Mouse (Mus musculus) gastrocnemius, adult 8-10 months (tissue): ENCODE results near the gene Usp47. TPM values are rescaled to one million over a fixed set of nuclear protein-coding genes. Genes with fewer than 3 reads are reported as not detected.

Experiments
- DNase-seq, 2 experiments: peaks; one replicate each; pipeline ENCODE4 v3.0.0; 2022; ENCODE audit warnings: low spot score in 2 of 2
- total RNA-seq, 4 experiments: library from RNA; stranded (reverse); gene quantifications; 2 replicates each; pipeline ENCODE4 v1.2.4; 2022

The Usp47 gene
- total RNA-seq: 100 to 1,000 TPM; 231 to 268 (median 245) TPM

DNA sequence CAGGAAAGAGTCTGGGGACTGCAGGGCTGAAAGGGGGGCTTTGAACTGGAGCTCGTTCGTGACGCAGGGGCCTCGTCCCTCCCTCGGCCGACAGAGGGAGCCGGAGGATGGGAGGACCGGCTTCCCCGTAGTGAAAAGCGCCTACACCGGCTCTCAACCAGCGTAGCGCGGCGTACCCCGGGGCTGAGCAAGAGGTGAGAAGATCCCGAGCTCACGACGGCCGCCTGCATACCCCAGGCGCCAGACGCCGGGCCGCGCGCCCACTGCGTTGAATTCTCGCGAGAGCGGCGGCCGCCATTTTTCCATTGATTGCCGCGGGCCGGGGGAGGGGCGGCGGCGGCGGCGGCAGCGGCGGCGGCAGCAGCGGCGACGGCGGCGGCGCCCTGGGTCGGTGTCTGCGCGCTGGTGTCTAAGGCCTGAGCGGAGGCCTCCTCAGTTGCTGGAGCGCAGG is at the start of gene Usp47:
Gene Usp47, plus strand, starts transcription at position 355 of the 451 bp plus-strand sequence.
- DNase-seq: peak; percentile 78 to 81

DNA sequence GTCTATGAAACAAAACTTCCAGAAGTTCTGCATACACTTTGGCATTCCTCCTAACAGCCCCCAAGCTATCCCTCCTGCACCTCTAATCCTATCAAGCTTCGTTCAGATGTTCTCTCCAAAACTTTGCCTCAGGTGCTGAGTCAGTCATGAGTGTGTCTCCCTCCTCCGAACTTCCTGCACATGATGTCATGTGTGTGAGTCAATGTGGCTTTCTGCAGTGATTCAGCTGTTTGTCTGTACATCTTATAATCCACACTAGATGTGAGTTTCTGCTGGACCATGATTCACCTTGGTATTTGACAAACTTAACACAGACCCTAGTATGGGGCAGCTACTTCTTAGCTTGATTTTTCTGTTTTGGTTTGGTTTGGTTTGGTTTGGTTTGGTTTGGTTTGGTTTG is 46.9 kb upstream of the Usp47 start:
- DNase-seq: no peak

DNA sequence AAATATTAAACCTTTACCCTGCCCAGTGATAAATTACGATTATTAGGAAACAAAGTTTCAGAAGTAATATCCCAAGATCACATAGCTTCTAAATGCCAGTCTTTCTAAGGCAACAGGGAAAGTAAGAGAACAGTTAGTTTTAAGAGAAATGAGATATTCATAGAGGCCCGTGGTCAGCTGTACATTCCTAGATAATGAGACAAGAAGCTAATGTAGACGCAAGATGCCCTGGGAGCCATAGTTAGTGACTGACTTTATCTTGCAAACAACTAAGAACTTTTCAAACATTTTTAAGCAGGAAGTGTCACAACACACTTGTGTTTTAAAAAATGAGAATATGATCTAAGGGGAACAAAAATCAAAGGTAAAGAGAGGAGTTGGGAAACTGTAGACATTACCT is 45.4 kb upstream of the Usp47 start:
- no peak for DNase-seq

DNA sequence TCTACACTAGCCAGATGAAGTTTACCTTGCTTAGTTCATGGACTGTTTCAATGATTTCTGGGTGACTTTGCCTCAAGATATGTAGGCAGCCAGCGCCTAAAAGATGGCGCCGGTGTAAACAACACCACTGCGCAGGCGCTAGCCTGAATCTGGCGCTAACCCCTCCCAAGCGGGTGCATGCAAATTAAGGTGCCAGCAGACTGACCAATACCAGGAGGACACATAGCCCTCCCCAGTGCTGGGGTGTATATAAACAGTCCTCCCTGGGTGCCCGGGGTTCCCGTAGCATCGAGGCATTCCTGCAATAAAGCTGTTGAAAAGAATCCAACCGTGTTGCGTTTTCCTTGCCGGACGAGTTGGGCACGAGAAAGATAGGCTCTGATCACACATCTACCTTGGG is 41.0 kb upstream of the Usp47 start:
- DNase-seq: no peak

DNA sequence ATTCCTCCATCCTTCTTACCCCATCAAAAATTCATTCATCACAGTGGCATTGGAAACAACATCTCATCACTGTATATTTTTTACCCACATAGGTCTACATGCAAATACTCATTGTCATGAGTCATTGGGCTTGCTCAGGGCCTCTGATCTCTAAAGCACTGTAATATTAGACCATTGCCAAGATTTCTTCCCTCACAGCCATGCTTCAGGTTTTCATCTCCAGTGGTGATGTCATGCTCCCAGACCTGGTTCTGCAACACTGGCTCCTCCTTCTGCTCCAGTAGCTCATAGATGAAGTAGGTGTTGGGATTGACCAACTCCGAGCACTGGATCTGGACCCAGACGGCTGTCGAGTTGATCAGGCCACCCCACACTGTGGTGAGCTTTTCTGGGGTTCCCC is 38.8 kb upstream of the Usp47 start:
- no peak for DNase-seq

DNA sequence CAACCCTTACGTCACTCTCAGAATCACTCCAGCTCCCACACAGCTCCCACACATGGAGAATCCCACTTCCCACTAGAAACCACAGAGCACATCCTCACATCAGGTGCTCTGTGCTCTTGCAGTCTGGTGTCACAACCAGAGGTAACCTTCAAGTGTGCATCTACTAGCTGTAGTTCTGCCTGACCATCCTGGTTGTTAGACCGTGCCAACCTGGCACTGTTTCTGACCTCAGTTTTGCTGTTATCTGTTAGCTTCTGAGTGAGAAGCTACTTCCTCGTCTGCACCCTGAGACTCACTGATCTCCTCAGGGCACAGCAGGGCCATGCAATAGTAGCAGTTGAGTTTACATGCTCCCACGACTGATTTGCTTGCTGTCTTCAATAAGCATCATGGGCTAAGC is 38.0 kb upstream of the Usp47 start:
- DNase-seq: no peak

DNA sequence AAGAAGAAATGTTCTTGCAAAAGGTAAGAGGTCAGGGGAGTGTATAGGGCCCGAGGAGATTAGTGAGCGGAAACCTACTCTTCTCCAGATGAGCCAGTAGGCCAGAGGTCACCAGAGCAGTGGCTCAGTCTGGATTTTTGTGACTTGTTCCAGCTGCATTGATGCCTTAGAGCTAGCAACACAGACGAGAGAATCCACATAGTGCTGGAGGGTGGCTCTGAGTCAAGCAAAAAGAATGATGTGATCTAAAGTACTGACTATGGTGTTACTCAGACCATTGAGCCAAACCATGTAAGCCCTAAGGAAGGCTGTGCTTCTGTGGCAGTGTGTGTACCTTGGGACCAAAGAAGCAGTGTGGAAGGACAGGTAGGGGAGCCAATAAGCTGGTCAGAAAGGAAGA is 36.4 kb upstream of the Usp47 start:
- DNase-seq: no peak

DNA sequence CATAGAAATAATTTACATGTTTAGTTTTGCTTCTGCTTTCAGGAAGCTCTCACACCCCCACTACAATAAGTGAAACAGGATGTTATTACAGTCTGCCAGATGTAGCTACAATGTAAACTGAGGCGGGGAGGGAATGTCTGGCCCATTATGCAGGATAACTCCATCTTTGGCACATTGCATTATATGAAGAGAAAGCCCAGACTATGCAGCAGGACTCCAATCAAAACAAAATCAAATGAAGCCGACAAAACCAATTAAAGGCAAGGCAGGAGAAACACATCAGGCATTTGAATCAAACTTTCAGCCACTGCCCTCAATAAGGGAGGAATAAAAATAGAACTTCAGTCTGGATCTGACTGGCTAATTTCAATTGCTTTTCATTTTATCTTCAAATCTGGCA is 25.9 kb upstream of the Usp47 start:
- DNase-seq: no peak

DNA sequence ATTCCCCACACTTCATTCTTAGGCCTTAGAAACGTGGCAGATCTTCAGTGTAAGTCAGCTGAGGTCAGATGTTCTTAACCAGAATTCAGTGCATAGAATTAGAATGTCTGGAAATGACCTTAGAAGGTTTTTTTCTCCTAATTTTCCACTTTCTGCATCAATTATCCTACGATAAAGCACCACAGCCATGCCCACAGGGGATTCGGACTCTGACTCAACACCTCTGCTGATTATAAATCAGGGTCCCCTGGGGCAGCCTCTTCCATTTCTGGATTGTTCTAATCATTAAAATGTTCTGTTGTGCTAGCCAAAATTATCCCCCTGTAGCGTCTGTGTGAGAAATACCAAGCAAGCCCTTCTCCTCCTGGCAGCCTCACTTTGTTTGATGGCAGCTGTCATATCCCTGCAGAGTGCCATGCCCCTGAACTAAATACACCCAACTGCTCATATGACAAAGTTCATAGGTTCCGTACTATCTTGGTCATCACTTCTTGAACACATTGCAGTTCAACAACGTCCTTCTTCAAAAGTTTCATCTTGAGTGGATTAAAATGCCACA is 24.8 kb upstream of the Usp47 start:
- peak in 1 of 2 experiments; percentile 16 for DNase-seq

DNA sequence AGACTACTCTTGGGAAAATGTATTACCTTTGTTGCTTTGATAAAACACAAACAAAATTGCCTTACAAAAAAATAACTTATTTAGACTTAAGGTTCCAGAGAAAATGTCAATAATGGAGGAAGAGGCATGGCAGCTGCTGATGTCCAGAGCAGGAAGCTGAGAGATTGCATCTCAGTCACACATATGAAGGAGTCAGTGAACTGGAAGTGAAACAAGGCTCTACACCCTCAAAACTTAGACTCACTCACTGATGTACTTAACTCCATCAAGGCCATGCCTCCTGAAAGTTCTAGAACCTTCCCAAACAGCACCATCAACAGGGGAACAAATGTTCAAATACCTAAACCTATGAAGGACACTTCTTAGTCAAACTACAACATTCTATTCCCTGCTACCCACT is 23.9 kb upstream of the Usp47 start:
- no peak for DNase-seq

DNA sequence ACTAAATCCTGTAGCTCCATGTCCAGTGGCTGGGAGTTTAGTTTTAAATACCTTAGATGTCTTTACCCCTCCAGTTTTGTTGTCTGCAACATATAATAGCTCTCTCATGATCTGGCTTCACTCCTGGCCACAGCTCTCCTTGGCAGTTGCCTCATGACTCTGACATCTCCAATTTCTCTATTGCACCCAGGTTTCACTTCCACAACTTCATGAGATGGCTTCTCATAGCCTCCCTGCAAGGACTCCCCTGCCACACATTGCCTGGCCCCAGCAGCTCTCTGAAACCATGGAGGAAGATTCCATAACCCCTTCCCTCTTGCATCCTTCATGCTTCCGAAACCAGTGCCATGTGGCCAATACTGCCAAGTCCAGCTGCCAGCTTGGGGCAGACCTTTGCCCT is 23.1 kb upstream of the Usp47 start:
- no peak for DNase-seq

DNA sequence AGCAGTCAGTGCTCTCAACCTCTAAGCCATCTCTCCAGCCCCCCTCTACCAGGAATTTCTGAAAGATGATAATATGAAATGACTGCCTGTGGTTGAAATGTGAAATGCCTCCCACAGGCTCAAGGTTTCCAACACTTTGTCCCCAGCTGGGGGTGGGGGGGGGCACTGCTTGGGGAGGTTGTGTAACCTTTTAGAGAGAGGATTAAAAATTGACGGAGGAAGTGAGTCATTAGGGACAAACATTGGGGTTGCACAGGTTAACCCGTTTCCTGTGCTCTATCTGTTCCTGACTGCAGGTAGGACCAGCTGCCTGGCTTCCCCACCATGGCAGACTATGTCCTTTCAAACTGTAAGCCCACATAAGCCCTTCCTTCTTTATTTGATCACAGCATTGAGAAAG is 12.8 kb upstream of the Usp47 start:
- no peak for DNase-seq

DNA sequence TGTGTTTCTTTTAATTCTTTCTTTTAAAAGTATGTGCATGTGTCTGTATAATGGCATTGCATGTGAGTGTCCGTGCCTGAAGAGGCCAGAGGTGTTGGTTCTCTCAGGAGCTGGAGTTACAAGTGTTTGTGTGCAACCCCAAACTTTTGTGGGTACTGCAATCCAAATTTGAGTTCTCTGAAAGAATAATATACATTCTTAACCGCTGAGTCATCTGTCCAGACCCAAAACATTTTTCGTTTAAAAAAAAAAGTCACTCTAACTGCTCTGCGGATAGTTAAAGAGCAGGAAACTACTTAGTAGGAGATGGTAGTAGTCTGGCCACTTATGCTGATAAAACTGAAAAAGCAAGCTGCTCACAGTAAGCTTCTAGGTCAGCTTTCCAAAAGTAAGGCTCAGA is 12.3 kb upstream of the Usp47 start:
- DNase-seq: no peak

DNA sequence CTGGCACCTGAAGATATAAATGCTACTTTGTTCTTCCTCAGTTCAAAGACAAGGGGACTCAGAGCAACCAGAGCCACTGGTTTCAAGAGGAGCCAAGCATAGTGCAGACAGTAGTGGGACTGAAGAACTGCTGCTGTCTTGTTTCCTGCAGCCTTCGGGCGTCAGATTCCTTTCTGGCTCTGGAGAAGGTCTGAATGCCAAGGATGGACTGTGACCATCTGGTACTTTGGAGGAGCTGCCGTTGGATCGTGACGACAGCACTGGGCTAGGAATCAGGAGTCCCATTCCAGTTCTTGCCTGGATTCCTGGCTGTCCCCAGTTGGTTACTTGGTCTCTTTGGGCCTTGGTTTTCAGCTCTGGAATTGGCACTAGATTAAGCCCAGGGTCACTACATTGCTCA is 11.2 kb upstream of the Usp47 start:
- DNase-seq: peak; percentile 84

DNA sequence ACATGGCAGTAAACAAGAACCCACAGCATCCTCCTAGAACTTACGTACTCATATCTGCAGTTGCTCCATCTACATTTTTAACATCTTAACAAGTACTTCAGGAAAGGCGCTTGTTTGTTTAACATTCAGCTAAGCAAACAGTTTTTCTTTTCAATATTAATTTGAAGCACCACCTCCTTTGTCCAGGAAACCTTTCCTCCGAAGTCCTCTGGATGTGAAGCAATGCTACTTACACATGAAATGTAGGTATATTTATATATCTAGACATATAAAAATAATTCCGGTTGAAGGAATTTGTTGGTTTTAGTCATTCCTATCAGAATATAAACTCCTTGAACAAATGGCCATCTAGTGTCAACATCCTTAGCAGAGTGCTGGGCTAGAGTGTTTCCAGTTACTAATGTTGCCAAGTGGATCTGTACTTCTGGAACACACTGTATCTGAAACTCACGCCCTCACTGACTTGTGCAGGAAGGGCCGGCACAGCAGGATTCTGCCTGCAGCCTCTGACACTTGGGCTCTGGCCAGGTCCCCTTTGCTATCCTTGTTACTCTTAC is 10.6 kb upstream of the Usp47 start:
- DNase-seq: no peak

DNA sequence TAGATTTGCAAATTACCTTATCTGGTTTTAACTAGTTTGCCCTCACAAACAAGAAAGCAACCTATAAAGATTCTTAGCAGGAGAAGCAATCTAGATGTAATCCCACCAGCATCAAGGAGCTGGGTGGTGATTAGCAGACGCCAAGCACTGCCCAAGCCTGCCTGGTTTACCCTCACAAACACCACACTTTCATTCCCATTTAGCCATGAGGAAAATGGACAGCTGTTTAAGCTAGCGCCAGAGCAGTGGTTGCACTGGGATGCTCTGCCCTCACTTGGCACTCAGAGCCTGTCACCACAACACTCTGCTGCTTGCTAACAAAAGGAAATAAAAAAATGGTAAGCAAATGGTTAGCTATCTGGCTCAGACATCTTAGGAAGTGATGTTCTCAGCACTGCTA is 9.2 kb upstream of the Usp47 start:
- DNase-seq: no peak

DNA sequence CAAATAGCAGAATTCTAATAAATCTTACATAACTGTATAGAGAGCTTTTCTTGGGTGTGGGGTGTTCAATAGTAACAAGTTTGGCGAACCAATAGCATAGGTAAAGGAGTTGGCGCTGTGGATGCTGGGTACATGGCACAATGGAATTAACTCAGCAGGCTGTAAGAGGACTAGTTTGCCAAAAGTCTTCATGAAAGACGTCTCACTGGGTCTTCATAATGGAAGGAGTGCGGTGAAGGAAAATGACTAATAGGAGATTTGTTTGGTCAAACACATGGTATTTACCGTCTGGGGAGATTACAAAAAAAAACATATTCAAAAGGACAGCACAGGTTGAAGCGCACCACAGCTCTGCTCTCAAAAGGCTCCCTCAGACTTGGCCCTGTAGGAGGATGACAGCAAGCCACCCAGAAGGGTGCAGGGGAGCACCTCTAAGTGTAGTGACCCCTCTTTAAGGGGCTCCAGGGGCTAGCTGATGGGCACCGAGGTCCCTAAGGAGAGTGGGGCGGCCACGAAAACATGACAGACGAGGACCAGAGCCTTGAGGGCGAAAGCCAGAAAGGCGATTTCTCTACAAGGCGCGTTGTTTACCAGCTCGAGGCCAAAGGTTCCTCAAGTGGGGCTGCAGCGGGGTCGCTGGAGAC is 676 bp upstream of the Usp47 start:
- DNase-seq: no peak

DNA sequence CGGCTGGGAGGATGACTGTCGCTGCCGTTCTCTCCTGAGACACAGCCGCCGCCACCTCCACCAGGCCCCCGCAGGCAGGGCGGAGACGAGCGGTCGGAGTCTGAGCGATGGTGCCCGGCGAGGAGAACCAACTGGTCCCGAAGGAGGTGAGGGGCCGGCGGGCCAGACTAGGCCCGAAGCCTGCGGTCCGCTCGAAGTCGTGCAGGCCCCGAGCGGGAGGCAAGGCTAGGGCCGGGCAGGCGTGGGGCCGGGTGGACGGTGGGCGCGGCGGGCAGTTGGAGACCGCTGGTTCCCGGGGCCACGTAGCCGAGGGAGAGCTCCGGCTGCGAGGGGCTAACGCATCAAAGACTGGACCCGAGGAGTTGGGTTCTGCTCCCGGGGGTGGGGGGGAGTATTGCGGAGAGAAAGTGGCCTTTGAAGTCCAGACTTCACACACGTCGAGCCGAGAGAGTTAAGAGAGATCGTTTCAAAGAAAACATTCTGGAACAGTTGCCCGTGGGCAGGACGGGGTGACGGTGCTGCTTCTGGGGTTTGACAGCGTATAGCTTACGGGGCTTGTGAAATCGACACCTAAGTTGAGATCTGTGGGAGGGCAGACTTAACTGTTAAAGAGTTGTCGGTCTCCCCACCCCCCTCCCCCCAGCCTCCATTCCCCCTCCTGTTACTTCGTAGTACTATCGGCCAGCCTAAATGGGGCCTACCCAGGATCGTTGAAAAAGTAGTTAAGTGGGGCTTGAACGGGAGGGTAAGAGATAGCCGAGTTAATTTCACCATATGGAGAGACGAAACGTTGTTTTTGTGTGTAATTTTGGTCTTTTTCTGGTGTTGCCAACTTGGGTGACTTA is 519 bp downstream of the Usp47 start:
- DNase-seq: peak; percentile 35 to 55

DNA sequence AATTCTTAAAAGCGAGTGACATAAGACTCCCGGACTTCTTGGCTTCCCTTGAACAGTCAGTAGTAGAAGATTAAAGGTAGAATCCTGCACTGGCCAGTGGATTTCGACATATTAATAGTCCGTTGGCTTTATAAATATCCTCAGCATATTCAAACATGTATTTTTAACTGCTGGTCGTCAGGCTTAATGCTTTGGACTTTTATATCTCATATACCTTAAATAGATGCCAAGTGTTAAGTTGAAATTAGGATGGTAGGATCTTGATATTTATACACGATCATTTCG is 1.1 kb downstream of the Usp47 start:
- no peak for DNase-seq

DNA sequence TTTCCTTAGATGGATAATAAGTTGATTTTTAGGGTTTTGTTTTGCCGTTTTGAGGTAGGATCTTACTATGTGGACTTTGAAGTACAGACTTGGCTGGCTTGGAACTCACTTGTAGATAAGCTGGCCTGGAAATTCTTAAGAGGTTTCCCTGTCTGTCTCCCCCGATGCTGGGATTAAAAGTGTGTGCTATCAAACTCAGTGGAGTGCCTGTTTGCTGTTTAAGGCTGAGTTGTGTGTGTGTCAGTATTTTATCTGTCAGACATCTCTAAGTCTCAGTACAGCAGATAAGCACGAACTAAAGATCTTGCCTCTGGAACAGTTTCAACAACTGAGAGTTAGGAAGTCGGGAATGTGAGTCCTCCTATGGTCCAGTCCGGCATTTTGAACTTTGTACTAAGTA is 1.6 kb downstream of the Usp47 start:
- no peak for DNase-seq

DNA sequence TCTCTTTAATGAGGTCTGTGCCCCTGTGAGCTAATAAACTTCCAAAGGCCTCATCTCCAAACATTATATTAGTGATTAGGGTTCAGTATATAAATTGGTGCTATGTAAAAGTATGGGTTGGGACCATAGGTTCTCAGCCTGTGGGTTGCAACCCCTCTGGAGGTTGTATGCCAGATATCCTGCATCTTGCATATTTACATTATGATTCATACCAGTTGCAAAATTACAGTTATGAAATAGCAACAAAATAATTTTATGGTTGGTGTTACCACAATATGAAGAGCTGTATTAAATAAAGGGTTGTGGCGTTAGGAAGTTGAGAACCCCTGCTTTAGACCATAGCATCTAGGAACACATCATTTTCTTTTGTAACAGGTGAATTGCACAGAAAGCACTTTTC is 7.3 kb downstream of the Usp47 start:
- no peak for DNase-seq

DNA sequence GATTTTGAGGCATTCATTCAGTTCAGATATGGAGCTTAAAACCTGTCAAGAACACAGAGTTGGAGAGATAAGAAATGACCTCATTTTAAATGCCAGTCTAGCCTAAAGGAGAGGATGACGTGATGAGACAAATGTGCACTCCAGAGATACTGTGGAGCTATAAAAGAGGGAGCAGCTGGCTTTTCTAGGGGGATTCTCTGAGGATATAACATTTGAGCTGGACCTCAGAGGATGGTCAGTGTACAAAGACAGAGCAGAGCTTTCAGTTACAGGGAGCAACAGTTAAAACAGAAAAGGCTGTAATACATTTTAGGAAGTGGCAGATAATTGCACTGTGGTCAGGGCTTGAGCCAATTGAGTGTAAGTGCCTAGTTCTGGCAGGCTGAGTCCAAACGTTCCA is 12.5 kb downstream of the Usp47 start:
- no peak for DNase-seq

DNA sequence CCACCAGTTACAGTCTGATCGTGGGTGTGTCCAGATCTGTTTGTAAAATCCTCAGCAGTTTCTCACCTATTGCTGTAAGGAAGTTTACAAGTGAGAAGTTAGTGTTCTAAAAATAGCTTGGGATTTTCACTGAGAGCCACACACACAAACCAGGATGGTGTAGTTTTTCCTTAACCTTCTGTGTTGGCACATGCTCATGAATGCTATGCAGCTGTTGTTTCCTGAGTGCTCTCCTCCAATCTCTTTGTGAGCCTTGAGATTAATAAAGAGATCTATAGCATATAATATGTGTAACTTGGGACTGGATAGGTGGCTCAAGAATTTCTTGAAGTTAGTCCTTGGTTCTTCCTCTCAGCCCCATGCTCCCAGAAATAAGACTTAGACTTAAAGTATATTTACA is 13.3 kb downstream of the Usp47 start:
- no peak for DNase-seq
